Mouse (Mus musculus): ENCODE results near the gene Arfgap3.
"Not testable (repeated sequence)": the region's sequence is repeated elsewhere in the genome, so short reads cannot be mapped to it uniquely, and the experiment has no call there.

DNA sequence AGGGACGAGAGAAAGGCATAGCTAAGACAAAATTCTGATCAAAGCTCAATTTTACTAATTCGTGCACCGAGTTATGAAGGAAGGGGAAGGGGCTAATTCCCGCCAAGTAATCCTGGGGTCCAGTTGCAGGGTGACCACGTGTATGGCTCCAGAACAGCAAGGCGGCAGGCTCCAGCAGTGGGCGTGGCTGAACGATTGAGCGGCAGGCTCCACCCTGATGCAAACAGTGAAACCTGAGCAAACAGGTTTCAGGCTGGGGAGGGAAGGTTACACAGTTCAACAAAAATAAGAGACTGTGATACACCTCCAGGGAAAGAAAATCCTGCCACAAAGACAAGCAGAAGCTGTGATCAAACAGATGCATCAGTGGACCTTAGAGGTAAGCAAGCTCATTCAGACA is 78.8 kb downstream of the Arfgap3 start:
- not testable (repeated sequence) for TF ChIP-seq CTCF (IDR thresholded peaks at IDR 0.05; ENCODE audit: borderline replicate concordance, extremely low read depth, insufficient read depth, insufficient read length); POLR2A (IDR thresholded peaks at IDR 0.05; ENCODE audit: borderline replicate concordance, extremely low read depth, insufficient read depth, insufficient read length, poor library complexity, severe bottlenecking)
